Comparison of ENCODE assay signal across 9 mouse cellular contexts in genomic region chr15:77843046-77843445, GRCm38 (mm10). TPM values are rescaled to one million over a fixed set of nuclear protein-coding genes. Genes with fewer than 3 reads are reported as not detected.
A peak's percentile ranks its signal among the peaks of the same experiment; 100 is the strongest.
DNase-seq lines count a peak whose midpoint lies in the region; ATAC-seq and TF ChIP-seq lines count a peak whose summit lies in the region.
"Had no signal": no experiment of that assay in that cellular context is flagged by ENCODE, and none has a peak within 500 bp of the region (broad histone marks: within the 10 kb centered on the region; RNA-seq: fewer than 3 reads in every experiment).

No protein-coding gene starts in this region.

- H3K27ac ChIP-seq in lung, embryonic 16.5 days (ENCODE audit: low read length) = peak overlapping the region; percentile 91
- no peak overlapping the region for H3K27ac ChIP-seq in forebrain, embryonic 12.5 days
- no peak overlapping the region for H3K27ac ChIP-seq in limb, embryonic 14.5 days (replicated peaks; ENCODE audit: low read depth, low read length)
- peak overlapping the region; percentile 92 for H3K27ac ChIP-seq in stomach, embryonic 16.5 days (ENCODE audit: low read length)

- H3K4me1 ChIP-seq in lung, embryonic 16.5 days (replicated peaks; ENCODE audit: control insufficient read depth, insufficient read depth, low read length) = peaks cover 30% of the 10 kb centered on the region
- H3K4me1 ChIP-seq in forebrain, embryonic 12.5 days = peaks cover 31% of the 10 kb centered on the region
- peaks cover 28% of the 10 kb centered on the region for H3K4me1 ChIP-seq in limb, embryonic 14.5 days (ENCODE audit: control insufficient read depth, insufficient read depth, low read length)
- peaks cover 20% of the 10 kb centered on the region for H3K4me1 ChIP-seq in stomach, embryonic 16.5 days (ENCODE audit: control insufficient read depth, insufficient read depth, low read length)

- WGBS in lung, embryonic 16.5 days = 17% methylated on average over 2 of the region's 2 CpGs
- 40% methylated on average over 2 of the region's 2 CpGs for WGBS in forebrain, embryonic 12.5 days
- 16% methylated on average over 2 of the region's 2 CpGs for WGBS in limb, embryonic 14.5 days
- 9% methylated on average over 2 of the region's 2 CpGs for WGBS in stomach, embryonic 16.5 days

- no peaks in the 10 kb centered on the region for H3K9me3 ChIP-seq in lung, embryonic 16.5 days (ENCODE audit: control insufficient read depth, low read length)
- no peaks in the 10 kb centered on the region for H3K9me3 ChIP-seq in forebrain, embryonic 12.5 days
- no peaks in the 10 kb centered on the region for H3K9me3 ChIP-seq in limb, embryonic 14.5 days (ENCODE audit: control insufficient read depth, low read length)
- H3K9me3 ChIP-seq in stomach, embryonic 16.5 days (replicated peaks; ENCODE audit: control insufficient read depth, low read length) = no peaks in the 10 kb centered on the region
- H3K9me3 ChIP-seq: midbrain, embryonic 12.5 days had no signal

- H3K9ac ChIP-seq in lung, embryonic 16.5 days (ENCODE audit: low read length) = peak overlapping the region; percentile 64
- no peak overlapping the region for H3K9ac ChIP-seq in forebrain, embryonic 12.5 days
- no peak overlapping the region for H3K9ac ChIP-seq in limb, embryonic 14.5 days (ENCODE audit: low read depth, low read length, severe bottlenecking)
- no peak overlapping the region for H3K9ac ChIP-seq in stomach, embryonic 16.5 days (ENCODE audit: low read length)

- no peaks in the 10 kb centered on the region for H3K27me3 ChIP-seq in lung, embryonic 16.5 days (ENCODE audit: control insufficient read depth, insufficient read depth, low read depth, low read length)
- no peaks in the 10 kb centered on the region for H3K27me3 ChIP-seq in forebrain, embryonic 12.5 days
- no peaks in the 10 kb centered on the region for H3K27me3 ChIP-seq in limb, embryonic 14.5 days (ENCODE audit: control insufficient read depth, insufficient read depth, low read length)
- H3K27me3 ChIP-seq in stomach, embryonic 16.5 days (ENCODE audit: control insufficient read depth, insufficient read depth, low read length) = no peaks in the 10 kb centered on the region

- intact Hi-C loops in gastrocnemius, postnatal 14 days (cut with DNase I; ENCODE audit: low total_unique reads) = no loop called here

- no peaks in the 10 kb centered on the region for H3K36me3 ChIP-seq in lung, embryonic 16.5 days (ENCODE audit: control insufficient read depth, insufficient read depth, low read length)
- no peaks in the 10 kb centered on the region for H3K36me3 ChIP-seq in forebrain, embryonic 12.5 days (replicated peaks)
- H3K36me3 ChIP-seq in limb, embryonic 14.5 days (ENCODE audit: control insufficient read depth, insufficient read depth, low read length) = no peaks in the 10 kb centered on the region
- H3K36me3 ChIP-seq in stomach, embryonic 16.5 days (ENCODE audit: control insufficient read depth, insufficient read depth, low read length) = no peaks in the 10 kb centered on the region
- H3K36me3 ChIP-seq: midbrain, embryonic 12.5 days had no signal

- TF ChIP-seq POLR2A in limb, embryonic 14.5 days (IDR thresholded peaks at IDR 0.05; ENCODE audit: borderline replicate concordance, extremely low read depth, insufficient read depth, insufficient read length) = no peak

- no peak for DNase-seq in lung, postnatal 14 days
- DNase-seq in limb, embryonic 14.5 days (ENCODE audit: low spot score) = no peak
- no peak for DNase-seq in left cerebral cortex, adult 11 months (ENCODE audit: low spot score)
- DNase-seq in gastrocnemius, postnatal 14 days = no peak
- DNase-seq: gastrocnemius, postnatal 25 days had no signal

- H3K4me3 ChIP-seq in lung, embryonic 16.5 days (ENCODE audit: low read length) = peak overlapping the region; percentile 55
- H3K4me3 ChIP-seq in forebrain, embryonic 12.5 days (replicated peaks) = peak overlapping the region; percentile 85; the same call in 1 of the 2 replicates
- H3K4me3 ChIP-seq in limb, embryonic 14.5 days (replicated peaks; ENCODE audit: low read length) = peak overlapping the region; percentile 72; the same call in 1 of the 2 replicates
- H3K4me3 ChIP-seq in stomach, embryonic 16.5 days (replicated peaks; ENCODE audit: low read length) = peak overlapping the region; percentile 98

- no peak for ATAC-seq in lung, embryonic 16.5 days (ENCODE audit: low read depth)
- no peak for ATAC-seq in forebrain, embryonic 12.5 days (ENCODE audit: low FRiP score)
- no peak for ATAC-seq in limb, embryonic 14.5 days (ENCODE audit: low FRiP score, low read depth)
- no peak for ATAC-seq in stomach, embryonic 16.5 days (ENCODE audit: insufficient read depth, low FRiP score)

- peak overlapping the region; percentile 63 for H3K4me2 ChIP-seq in lung, embryonic 16.5 days (ENCODE audit: low read depth, low read length)
- H3K4me2 ChIP-seq in forebrain, embryonic 12.5 days = peak overlapping the region; percentile 94
- H3K4me2 ChIP-seq in limb, embryonic 14.5 days (replicated peaks; ENCODE audit: low read depth, low read length, severe bottlenecking) = peak overlapping the region; percentile 57
- peak overlapping the region; percentile 67 for H3K4me2 ChIP-seq in stomach, embryonic 16.5 days (ENCODE audit: low read depth, low read length)

RNA-seq across cellular contexts. Expression of gene Myh9, which starts 1.1 kb away (rescaled TPM):
- polyA plus RNA-seq in lung, embryonic 16.5 days (2015; fragmentation: Nextera tagmentation; extraction: Ambion mirVana) = 71.7 and 77.6 TPM in 2 replicates
- 24.6 and 27.6 TPM in 2 replicates for polyA plus RNA-seq in forebrain, embryonic 12.5 days (2016; fragmentation: Nextera tagmentation; extraction: Ambion mirVana)
- polyA plus RNA-seq in limb, embryonic 14.5 days (2012; rRNA removed) = 38.7 and 46.7 TPM in 2 replicates
- 53.2 and 54.6 TPM in 2 replicates for polyA plus RNA-seq in limb, embryonic 14.5 days (2014; fragmentation: Nextera tagmentation; extraction: Ambion mirVana)
- polyA plus RNA-seq in stomach, embryonic 16.5 days (2015; fragmentation: Nextera tagmentation; extraction: Ambion mirVana) = 54.5 and 63.5 TPM in 2 replicates
- total RNA-seq in gastrocnemius, postnatal 14 days (2021) = 100 to 1,000 TPM in 1 of 2 experiments, 10 to 100 TPM in 1; 96.9 to 111 TPM

Comparison
In these comparisons a context has a peak if more than half of its experiments do, and no peak if none do; other contexts are left out.
1. H3K27ac ChIP-seq: peak in lung, embryonic 16.5 days (single experiment) and stomach, embryonic 16.5 days (single experiment); none in forebrain, embryonic 12.5 days (single experiment) and limb, embryonic 14.5 days (single experiment).
2. Peak in every context shown above with its lines, with median percentiles within 50 percentile points of each other: H3K4me2 ChIP-seq and H3K4me3 ChIP-seq.